Mouse (Mus musculus) CD8-positive naive resting alpha-beta T cell, adult 2 months (primary cell): ENCODE data around the gene Apol7c.
"Not testable (repeated sequence)": the region's sequence is repeated elsewhere in the genome, so short reads cannot be mapped to it uniquely, and the experiment has no call there.

Experiments used
- DNase-seq, 2 experiments: peaks; one replicate each; pipeline ENCODE4 v3.0.0; 2022; ENCODE audit warnings: low read depth in 2 of 2, low spot score in 2 of 2

Apol7c gene

DNA sequence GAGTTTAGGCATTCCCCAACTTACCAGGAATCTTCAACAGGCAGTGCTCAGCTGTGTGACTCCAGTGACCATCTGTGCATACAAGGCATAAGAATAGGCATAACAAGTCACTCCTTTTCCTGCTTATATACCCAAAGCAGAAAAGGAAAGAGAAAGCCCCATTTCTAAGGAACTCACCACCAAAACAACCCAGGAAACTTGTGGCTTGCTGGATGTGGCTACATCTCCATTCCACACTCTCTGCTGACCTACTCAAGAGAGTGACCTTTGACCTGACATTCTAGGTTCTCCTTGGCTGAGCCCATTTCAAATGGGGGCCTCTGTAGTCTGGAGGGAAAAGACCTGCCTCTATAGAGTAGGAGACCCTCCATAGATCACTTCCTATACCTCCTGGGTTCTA lies at the start of gene Apol7c:
Gene Apol7c (minus strand): TSS at position 101 of the 400 bp plus-strand sequence.
- no peak for DNase-seq

GRCm38 (mm10) chr15:77581681-77582080 lies 48.6 kb upstream of the Apol7c start:
- no peak for DNase-seq

DNA sequence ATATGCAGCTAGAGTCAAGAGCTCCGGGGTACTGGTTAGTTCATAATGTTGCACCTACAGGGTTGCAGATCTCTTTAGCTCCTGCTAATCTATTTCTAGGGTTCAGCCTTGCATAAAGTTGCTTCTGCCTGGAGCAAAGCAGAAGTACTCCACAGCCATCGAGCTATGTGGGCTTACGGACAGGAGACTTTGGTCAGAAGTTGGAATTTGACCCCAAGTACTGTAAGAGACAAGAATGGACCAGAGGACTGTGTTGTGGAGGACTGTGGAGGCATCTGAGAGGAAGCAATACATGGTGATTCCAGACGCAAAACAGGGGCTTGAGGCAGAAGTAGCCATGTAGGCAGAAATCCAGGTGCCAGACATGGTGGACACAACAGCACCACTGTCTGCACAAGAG lies 46.2 kb upstream of the Apol7c start:
- DNase-seq: no peak

- DNase-seq: no peak
Measured at GRCm38 (mm10) chr15:77578801-77579200, 45.7 kb upstream of the Apol7c start.

DNA sequence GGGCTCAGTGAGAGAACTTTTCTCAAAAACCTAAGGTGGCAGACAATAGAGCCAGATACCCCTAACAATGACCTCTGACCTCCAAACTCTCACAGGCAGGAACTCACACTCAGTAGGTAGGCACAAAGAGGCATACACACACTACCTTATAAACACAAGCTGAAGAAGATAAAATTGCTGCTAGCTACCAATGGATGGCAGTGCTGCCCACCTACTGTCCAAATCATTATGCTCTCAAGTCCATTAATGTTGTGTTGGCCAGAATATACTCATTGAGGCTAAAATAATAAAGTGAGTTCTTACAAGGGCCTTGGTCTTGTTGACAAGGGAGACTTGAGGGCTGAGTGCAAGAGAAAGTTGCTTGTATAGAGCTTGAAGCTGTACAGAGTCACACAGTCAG lies 30.1 kb upstream of the Apol7c start:
- no peak for DNase-seq

GRCm38 (mm10) chr15:77561792-77562191 lies 28.7 kb upstream of the Apol7c start, which contains the start of gene 1700025B11Rik:
1700025B11Rik (minus strand) TSS chr15:77561892.
- DNase-seq: no peak

- DNase-seq: not testable (repeated sequence)
Measured at GRCm38 (mm10) chr15:77539221-77539620, 6.1 kb upstream of the Apol7c start.

DNA sequence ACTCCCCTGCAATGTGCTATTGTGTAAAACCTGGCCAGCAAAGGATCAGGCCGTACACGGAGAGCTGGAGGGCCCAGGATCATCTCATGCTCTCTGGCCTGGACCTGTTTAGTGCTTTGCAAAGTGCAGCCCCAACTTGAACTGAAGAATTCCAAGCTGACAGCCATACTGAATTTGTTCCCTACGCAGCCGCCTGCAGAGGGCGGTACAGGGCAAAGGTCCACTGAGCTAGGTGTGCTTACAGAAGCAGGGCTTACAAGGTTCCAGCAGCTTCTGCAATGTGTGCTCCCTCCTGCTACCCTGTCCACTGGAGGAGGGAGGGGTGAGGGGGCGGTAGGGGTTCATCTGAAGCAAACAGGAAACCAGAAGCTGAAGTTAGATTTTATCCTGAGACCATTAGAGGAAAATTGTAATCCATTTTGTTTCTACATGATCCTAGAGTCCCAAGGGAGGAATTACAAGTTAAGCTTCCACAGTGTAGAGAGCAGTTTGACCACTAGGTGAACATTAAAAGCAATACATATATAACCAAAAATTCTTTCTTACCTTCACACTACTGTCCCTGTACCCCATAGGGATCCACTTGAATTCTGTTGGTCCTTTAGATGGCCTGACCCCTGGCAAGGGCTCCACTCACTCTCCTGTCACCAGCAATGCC lies 9.8 kb downstream of the Apol7c start:
- peak in 1 of 2 experiments; percentile 19 for DNase-seq

DNA sequence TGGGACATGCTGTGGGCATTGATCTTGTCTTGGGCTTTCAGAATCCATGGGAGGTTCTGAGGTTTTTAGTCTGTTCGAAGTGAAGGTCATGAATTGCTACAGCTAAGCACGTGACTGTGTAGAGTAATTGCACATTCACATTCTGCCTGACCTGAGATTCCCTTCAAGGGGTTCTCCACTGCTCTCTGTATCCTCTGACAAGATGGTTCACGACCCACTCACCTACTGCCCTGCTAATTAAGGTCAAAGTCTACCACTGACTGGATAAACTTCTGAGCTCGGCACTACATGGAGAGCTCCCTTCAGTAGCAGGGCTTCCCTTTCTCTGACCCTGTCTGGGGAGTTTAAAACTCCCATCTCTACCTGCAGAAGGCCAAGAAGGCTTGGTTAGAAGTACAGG lies 12.5 kb downstream of the Apol7c start:
- not testable (repeated sequence) for DNase-seq

DNA sequence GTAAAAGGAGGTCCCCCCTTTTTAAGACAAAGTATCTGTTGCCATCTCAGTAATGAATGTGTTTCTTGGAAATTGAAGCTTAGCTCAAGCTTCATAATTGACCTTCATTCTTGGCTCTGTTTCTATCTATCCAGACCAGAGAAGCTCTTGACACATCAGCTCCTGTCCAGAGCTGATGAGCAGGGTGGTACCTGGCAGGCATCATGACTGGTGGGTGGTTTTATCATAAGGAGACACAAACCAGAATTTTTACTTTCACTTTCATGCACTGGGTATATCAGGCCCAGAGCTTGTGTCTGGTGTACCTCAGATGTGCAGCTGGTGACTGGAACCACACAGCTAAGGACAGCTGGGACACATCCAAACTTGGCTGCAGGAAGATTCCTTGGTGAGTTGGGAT lies 25.1 kb downstream of the Apol7c start, which contains the start of gene Apol11a:
Gene Apol11a (plus strand): TSS at position 306 of the 400 bp plus-strand sequence.
- not testable (repeated sequence) for DNase-seq

DNA sequence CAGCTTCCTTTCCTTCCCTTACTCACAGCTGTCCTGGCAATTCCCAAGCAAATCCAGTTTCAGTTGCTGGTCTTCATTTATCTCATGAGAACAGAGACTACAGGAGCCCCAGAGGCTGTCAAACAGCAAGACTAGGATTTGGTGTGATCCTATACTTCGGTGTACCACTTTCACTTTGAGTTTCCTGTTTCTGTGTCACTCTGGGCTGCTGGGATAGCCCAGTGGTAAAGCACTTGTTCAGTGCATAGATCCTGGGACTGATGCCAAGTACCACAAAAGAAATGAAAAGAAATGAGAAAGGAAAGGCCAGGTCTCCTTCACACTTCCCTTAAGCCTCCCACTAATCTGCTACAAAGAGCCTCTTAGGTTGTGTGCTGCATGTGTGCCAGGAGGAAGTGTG lies 38.4 kb downstream of the Apol7c start:
- not testable (repeated sequence) for DNase-seq

- not testable (repeated sequence) for DNase-seq
Measured at GRCm38 (mm10) chr15:77493181-77493580, 39.9 kb downstream of the Apol7c start.

- no peak for DNase-seq
Measured at GRCm38 (mm10) chr15:77482140-77482794, 50.8 kb downstream of the Apol7c start.

DNA sequence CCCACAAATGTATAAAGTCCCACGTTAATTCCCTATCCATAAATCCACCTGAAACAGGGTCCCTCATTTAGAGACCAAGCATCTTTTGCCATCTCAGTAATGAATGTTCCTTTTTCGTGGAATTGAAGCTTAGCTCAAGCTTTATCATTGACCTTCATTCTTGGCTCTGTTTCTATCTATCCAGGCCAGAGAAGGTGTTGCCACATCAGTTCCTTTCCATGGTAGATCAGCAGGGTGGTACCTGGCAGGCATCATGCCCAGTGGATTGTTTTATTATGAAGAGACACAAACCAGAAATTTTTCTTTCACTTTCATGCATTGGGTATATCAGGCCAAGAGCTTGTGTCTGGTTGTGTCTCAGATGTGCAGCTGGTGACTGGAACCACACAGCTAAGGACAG lies 56.4 kb downstream of the Apol7c start, which contains the start of gene Apol10a:
Gene Apol10a (plus strand): TSS at position 355 of the 400 bp plus-strand sequence.
- not testable (repeated sequence) for DNase-seq
